8 mouse cellular contexts compared by ENCODE assay signal in genomic region chr17:35701978-35702461, GRCm38 (mm10). TPM values are rescaled to one million over a fixed set of nuclear protein-coding genes. Genes with fewer than 3 reads are reported as not detected.
DNase-seq lines count a peak whose midpoint lies in the region; ATAC-seq and TF ChIP-seq lines count a peak whose summit lies in the region.

No protein-coding gene starts in this region.

- peak overlapping the region; percentile 54; the same call in 1 of the 2 replicates for H3K4me3 ChIP-seq in cortical plate, adult 2 months (ENCODE audit: insufficient read depth, low read length)
- H3K4me3 ChIP-seq in heart, embryonic 14.5 days (ENCODE audit: control insufficient read depth in 1 of 2, insufficient read depth in 1 of 2, low read depth in 1 of 2, low read length in 2 of 2), result peak overlapping the region; percentile 69 to 89
- H3K4me3 ChIP-seq in thymus, adult 2 months (ENCODE audit: control insufficient read depth, insufficient read depth, low read length), result no peak overlapping the region

- H3K27me3 ChIP-seq in heart, embryonic 14.5 days (ENCODE audit: control insufficient read depth, insufficient read depth, low read length), result no peaks in the 10 kb centered on the region
- H3K27me3 ChIP-seq in thymus, adult 2 months (ENCODE audit: control insufficient read depth, insufficient read depth, low read length), result peaks cover 25% of the 10 kb centered on the region; the same call in 1 of the 2 replicates

- peak overlapping the region; percentile 72 for H3K4me2 ChIP-seq in heart, embryonic 14.5 days (ENCODE audit: low read length)

- no peak for TF ChIP-seq CTCF in cortical plate, adult 2 months (IDR thresholded peaks at IDR 0.05; ENCODE audit: extremely low read depth, insufficient read depth, low read length)
- no peak for TF ChIP-seq CTCF in thymus, adult 2 months (IDR thresholded peaks at IDR 0.05; ENCODE audit: borderline replicate concordance, control insufficient read depth, extremely low read depth, insufficient read depth, low read length, poor library complexity)

- H3K9ac ChIP-seq in heart, embryonic 14.5 days (ENCODE audit: low read length), result peak overlapping the region; percentile 94

- TF ChIP-seq POLR2A in cortical plate, adult 2 months (IDR thresholded peaks at IDR 0.05; ENCODE audit: extremely low read depth, insufficient read depth, low read length), result no peak
- no peak for TF ChIP-seq POLR2A in thymus, adult 2 months (IDR thresholded peaks at IDR 0.05; ENCODE audit: control insufficient read depth, extremely low read depth, insufficient read depth, low read length, poor library complexity)

- no peaks in the 10 kb centered on the region for H3K36me3 ChIP-seq in heart, embryonic 14.5 days (ENCODE audit: control insufficient read depth, insufficient read depth, low read length)
- no peaks in the 10 kb centered on the region for H3K36me3 ChIP-seq in thymus, adult 2 months (ENCODE audit: control insufficient read depth, insufficient read depth, low read length)

- 0% methylated on average over 16 of the region's 16 CpGs for WGBS in heart, embryonic 14.5 days
- WGBS in thymus, adult 2 months, result 35% methylated on average over 16 of the region's 16 CpGs

- H3K4me1 ChIP-seq in cortical plate, adult 2 months (ENCODE audit: control insufficient read depth, insufficient read depth, low read length), result peaks cover 10% of the 10 kb centered on the region
- H3K4me1 ChIP-seq in heart, embryonic 14.5 days (ENCODE audit: control insufficient read depth in 2 of 2, insufficient read depth in 2 of 2, low read length in 2 of 2), result peaks cover 41 to 47% of the 10 kb centered on the region in 2 experiments
- H3K4me1 ChIP-seq in thymus, adult 2 months (replicated peaks; ENCODE audit: control insufficient read depth, insufficient read depth, low read length), result peaks cover 37% of the 10 kb centered on the region

- no peaks in the 10 kb centered on the region for H3K9me3 ChIP-seq in heart, embryonic 14.5 days (ENCODE audit: control insufficient read depth, low read length)

- H3K27ac ChIP-seq in cortical plate, adult 2 months (ENCODE audit: insufficient read depth, low read length), result peak overlapping the region; percentile 58; the same call in 1 of the 2 replicates
- peak overlapping the region; percentile 95 to 97 for H3K27ac ChIP-seq in heart, embryonic 14.5 days (replicated peaks in 1 of 2; ENCODE audit: control insufficient read depth in 1 of 2, insufficient read depth in 1 of 2, low read depth in 2 of 2, low read length in 2 of 2)
- no peak overlapping the region for H3K27ac ChIP-seq in thymus, adult 2 months (ENCODE audit: control insufficient read depth, insufficient read depth, low read length)

- ATAC-seq in heart, embryonic 14.5 days (ENCODE audit: insufficient number of reproducible peaks, insufficient read depth, low FRiP score, low read depth), result peak; percentile 26; the same call in 1 of the 2 replicates

- DNase-seq in adrenal gland, adult 2 months, result peak; percentile 34
- no peak for DNase-seq in adrenal gland, postnatal 4 days (ENCODE audit: low spot score in 2 of 2)
- peak; percentile 86 for DNase-seq in kidney, postnatal 10 days
- peak; percentile 62 for DNase-seq in lung, postnatal 36 days
- no peak for DNase-seq in thymus, adult 2 months
- DNase-seq in left cerebral cortex, adult 8-10 months (ENCODE audit: low spot score in 2 of 2), result no peak

RNA-seq across cellular contexts. Expression of gene Ddr1, which starts 2.4 kb away (rescaled TPM):
- total RNA-seq in adrenal gland, adult 2 months (2021), result 10 to 100 TPM; 30.0 to 58.8 TPM
- 58.0 and 61.6 TPM in 2 replicates for polyA plus RNA-seq in adrenal gland, adult 2 months (2012; rRNA removed)
- total RNA-seq in adrenal gland, postnatal 4 days (2021), result 10 to 100 TPM; 55.9 to 65.9 TPM
- polyA plus RNA-seq in cortical plate, adult 2 months (2012; rRNA removed), result 42.8 and 44.9 TPM in 2 replicates
- 75.7 and 75.8 TPM in 2 replicates for polyA plus RNA-seq in heart, embryonic 14.5 days (2014; fragmentation: Nextera tagmentation; extraction: Ambion mirVana)
- 33.6 and 43.6 TPM in 2 replicates for polyA plus RNA-seq in thymus, adult 2 months (2012; rRNA removed)
- total RNA-seq in left cerebral cortex, adult 8-10 months (2022), result 10 to 100 TPM; 62.0 to 76.7 (median 65.9) TPM

RNA-seq across cellular contexts. Expression of gene Gtf2h4, which starts 28.5 kb away (rescaled TPM):
- 10 to 100 TPM; 18.6 to 25.3 TPM for total RNA-seq in adrenal gland, adult 2 months (2021)
- 22.5 and 23.4 TPM in 2 replicates for polyA plus RNA-seq in adrenal gland, adult 2 months (2012; rRNA removed)
- 10 to 100 TPM; 30.1 to 31.4 TPM for total RNA-seq in adrenal gland, postnatal 4 days (2021)
- polyA plus RNA-seq in cortical plate, adult 2 months (2012; rRNA removed), result 29.8 and 32.9 TPM in 2 replicates
- polyA plus RNA-seq in heart, embryonic 14.5 days (2014; fragmentation: Nextera tagmentation; extraction: Ambion mirVana), result 21.9 and 23.8 TPM in 2 replicates
- 317 and 352 TPM in 2 replicates for polyA plus RNA-seq in thymus, adult 2 months (2012; rRNA removed)
- total RNA-seq in left cerebral cortex, adult 8-10 months (2022), result 10 to 100 TPM; 27.6 to 36.9 (median 31.2) TPM

RNA-seq across cellular contexts. Expression of gene Vars2, which starts 34.6 kb away (rescaled TPM):
- total RNA-seq in adrenal gland, adult 2 months (2021), result 10 to 100 TPM; 36.4 to 38.6 TPM
- polyA plus RNA-seq in adrenal gland, adult 2 months (2012; rRNA removed), result 75.5 and 77.3 TPM in 2 replicates
- 10 to 100 TPM; 57.7 to 61.0 TPM for total RNA-seq in adrenal gland, postnatal 4 days (2021)
- polyA plus RNA-seq in cortical plate, adult 2 months (2012; rRNA removed), result 34.5 and 38.9 TPM in 2 replicates
- polyA plus RNA-seq in heart, embryonic 14.5 days (2014; fragmentation: Nextera tagmentation; extraction: Ambion mirVana), result 10.8 and 12.7 TPM in 2 replicates
- polyA plus RNA-seq in thymus, adult 2 months (2012; rRNA removed), result 153 and 171 TPM in 2 replicates
- 10 to 100 TPM; 28.3 to 41.6 (median 38.0) TPM for total RNA-seq in left cerebral cortex, adult 8-10 months (2022)

RNA-seq across cellular contexts. Expression of gene Mucl3, which starts 58.5 kb away (rescaled TPM):
- total RNA-seq in adrenal gland, adult 2 months (2021), result not detected
- polyA plus RNA-seq in adrenal gland, adult 2 months (2012; rRNA removed), result 0.18 TPM in 1 of 2 replicates, not detected in the other
- total RNA-seq in adrenal gland, postnatal 4 days (2021), result under 1 TPM in 1 of 2 experiments, not detected in 1; 0.11 TPM
- polyA plus RNA-seq in cortical plate, adult 2 months (2012; rRNA removed), result 0.06 TPM in 1 of 2 replicates, not detected in the other
- polyA plus RNA-seq in heart, embryonic 14.5 days (2014; fragmentation: Nextera tagmentation; extraction: Ambion mirVana), result 0.09 TPM in 1 of 2 replicates, not detected in the other
- 0.05 and 0.11 TPM in 2 replicates for polyA plus RNA-seq in thymus, adult 2 months (2012; rRNA removed)
- total RNA-seq in left cerebral cortex, adult 8-10 months (2022), result not detected

Comparison
In these comparisons a context has a peak if more than half of its experiments do, and no peak if none do; other contexts are left out.
1. DNase-seq: peak in adrenal gland, adult 2 months (single experiment), kidney, postnatal 10 days (single experiment) and lung, postnatal 36 days (single experiment); none in adrenal gland, postnatal 4 days (0 of 2), thymus, adult 2 months (single experiment) and left cerebral cortex, adult 8-10 months (0 of 2).